Mouse (Mus musculus): Measurements from ENCODE around the gene Adipor2. TPM values are rescaled to one million over a fixed set of nuclear protein-coding genes. Genes with fewer than 3 reads are reported as not detected.
"Not testable (repeated sequence)": the region's sequence is repeated elsewhere in the genome, so short reads cannot be mapped to it uniquely, and the experiment has no call there.

Adipor2 gene
- polyA plus RNA-seq, 1 experiment from 2014 or later = 31.5 TPM

DNA sequence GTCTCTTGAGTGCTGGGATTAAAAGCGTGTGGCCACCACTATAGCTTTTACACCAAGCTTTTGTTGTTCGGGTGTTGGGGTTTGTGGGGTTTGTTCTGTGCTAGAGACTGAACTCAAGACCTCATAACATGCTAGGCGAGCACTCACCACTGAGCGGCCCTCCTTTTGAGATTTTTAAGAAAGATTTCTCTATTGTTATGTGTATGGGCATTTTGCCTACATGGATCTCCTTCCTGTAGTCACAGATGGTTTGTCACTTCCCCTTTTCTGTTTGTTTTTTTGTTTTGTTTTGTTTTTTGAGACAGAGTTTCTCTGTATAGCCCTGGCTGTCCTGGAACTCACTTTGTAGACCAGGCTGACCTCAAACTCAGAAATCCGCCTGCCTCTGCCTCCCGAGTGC lies 57.3 kb downstream of the Adipor2 start:
- not testable (repeated sequence) for H3K27ac ChIP-seq; ATAC-seq (ENCODE audit: low FRiP score); H3K9ac ChIP-seq; H3K27me3 ChIP-seq; H3K9me3 ChIP-seq; H3K4me1 ChIP-seq; H3K4me3 ChIP-seq (replicated peaks); H3K4me2 ChIP-seq
- H3K36me3 ChIP-seq (replicated peaks) = peaks cover 75% of the 10 kb centered on the region
- 87% methylated on average over 6 of the region's 6 CpGs for WGBS

GRCm38 (mm10) chr6:119358020-119358571 lies 59.4 kb downstream of the Adipor2 start:
- no peak for ATAC-seq (ENCODE audit: low FRiP score)
- Histone ChIP-seq H3K4me3 (replicated peaks) (no peak overlapping the region), H3K27ac (no peak overlapping the region), H3K4me1 (no peaks in the 10 kb centered on the region), H3K9me3 (no peaks in the 10 kb centered on the region), H3K9ac (no peak overlapping the region), H3K36me3 (replicated peaks) (peaks cover 89% of the 10 kb centered on the region), H3K4me2 (no peak overlapping the region), H3K27me3 (no peaks in the 10 kb centered on the region)
- 86% methylated on average over 8 of the region's 8 CpGs for WGBS

DNA sequence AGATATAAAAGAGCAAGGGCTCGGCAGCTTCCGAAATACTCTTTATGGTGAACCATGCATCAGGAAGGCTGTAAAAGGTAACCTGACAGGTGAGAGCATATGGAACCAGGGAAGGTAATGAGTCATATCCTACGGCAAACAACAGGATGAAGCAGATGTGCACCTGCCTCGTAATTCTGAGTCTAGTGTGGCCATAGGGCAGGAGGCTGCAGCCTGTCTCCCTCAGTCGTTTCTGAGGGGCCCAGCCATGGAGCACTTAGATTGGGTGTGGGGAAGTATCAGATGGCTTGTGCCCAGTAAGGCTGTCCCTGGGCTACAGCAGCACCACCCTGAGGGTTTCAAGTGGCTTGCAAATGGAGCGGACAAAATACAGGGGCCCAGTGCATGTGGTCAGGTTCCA lies 65.0 kb downstream of the Adipor2 start:
- peaks cover 50% of the 10 kb centered on the region for H3K36me3 ChIP-seq (replicated peaks)
- WGBS = 88% methylated on average over 6 of the region's 6 CpGs
- H3K9me3 ChIP-seq = no peaks in the 10 kb centered on the region
- H3K4me3 ChIP-seq (replicated peaks) = no peak overlapping the region
- H3K27ac ChIP-seq = no peak overlapping the region
- H3K9ac ChIP-seq = no peak overlapping the region
- no peak for ATAC-seq (ENCODE audit: low FRiP score)
- H3K4me2 ChIP-seq = no peak overlapping the region
- H3K4me1 ChIP-seq = peaks cover 7% of the 10 kb centered on the region; the same call in 1 of the 2 replicates
- H3K27me3 ChIP-seq = no peaks in the 10 kb centered on the region

DNA sequence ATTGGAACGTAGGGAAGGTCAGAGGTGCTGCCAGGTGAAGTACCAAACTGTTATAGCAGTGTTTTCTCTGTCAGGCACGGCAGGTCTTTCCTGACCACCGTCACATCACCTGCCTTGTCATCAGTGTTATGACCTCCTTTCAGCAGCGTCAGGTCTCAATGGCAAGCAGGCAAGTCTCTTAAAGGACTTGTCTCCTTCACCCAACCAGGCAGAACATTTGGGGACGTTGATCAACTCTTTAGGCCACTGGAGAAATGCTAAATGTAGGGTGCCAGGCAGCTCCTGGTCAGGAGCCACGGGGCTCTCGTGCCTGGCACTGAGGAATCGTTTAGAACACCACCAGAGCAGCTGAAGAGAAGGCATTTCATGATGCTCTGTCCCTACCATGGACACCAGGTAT lies 65.8 kb downstream of the Adipor2 start:
- 77% methylated on average over 8 of the region's 8 CpGs for WGBS
- H3K27me3 ChIP-seq = no peaks in the 10 kb centered on the region
- H3K9me3 ChIP-seq = no peaks in the 10 kb centered on the region
- H3K9ac ChIP-seq = no peak overlapping the region
- H3K4me2 ChIP-seq = no peak overlapping the region
- no peak overlapping the region for H3K27ac ChIP-seq
- peaks cover 44% of the 10 kb centered on the region for H3K36me3 ChIP-seq (replicated peaks)
- H3K4me3 ChIP-seq (replicated peaks) = no peak overlapping the region
- ATAC-seq (ENCODE audit: low FRiP score) = no peak
- H3K4me1 ChIP-seq = peaks cover 7% of the 10 kb centered on the region; the same call in 1 of the 2 replicates

- no peak overlapping the region for H3K9ac ChIP-seq
Observed at GRCm38 (mm10) chr6:119350703-119351198, 66.8 kb downstream of the Adipor2 start.

GRCm38 (mm10) chr6:119348234-119348633 lies 69.3 kb downstream of the Adipor2 start:
- Histone ChIP-seq H3K4me1 (peaks cover 7% of the 10 kb centered on the region; the same call in 1 of the 2 replicates), H3K4me2 (no peak overlapping the region), H3K36me3 (replicated peaks) (peaks cover 10% of the 10 kb centered on the region), H3K27ac (no peak overlapping the region), H3K4me3 (replicated peaks) (no peak overlapping the region), H3K9me3 (no peaks in the 10 kb centered on the region), H3K9ac (no peak overlapping the region), H3K27me3 (no peaks in the 10 kb centered on the region)
- ATAC-seq (ENCODE audit: low FRiP score) = peak; percentile 45
- 3% methylated on average over 1 of the region's 1 CpGs for WGBS

More at GRCm38 (mm10) chr6:119350703-119351198, 66.8 kb downstream of the Adipor2 start:
- no peak overlapping the region for H3K4me2 ChIP-seq
- peaks cover 7% of the 10 kb centered on the region; the same call in 1 of the 2 replicates for H3K4me1 ChIP-seq
- no peak overlapping the region for H3K4me3 ChIP-seq (replicated peaks)
- H3K27ac ChIP-seq = 0 out of 2 replicates have a peak overlapping the region, but pooled peaks have one; percentile 50
- H3K9me3 ChIP-seq = no peaks in the 10 kb centered on the region
- peaks cover 35% of the 10 kb centered on the region for H3K36me3 ChIP-seq (replicated peaks)
- 78% methylated on average over 9 of the region's 9 CpGs for WGBS
- ATAC-seq (ENCODE audit: low FRiP score) = no peak
- no peaks in the 10 kb centered on the region for H3K27me3 ChIP-seq

DNA sequence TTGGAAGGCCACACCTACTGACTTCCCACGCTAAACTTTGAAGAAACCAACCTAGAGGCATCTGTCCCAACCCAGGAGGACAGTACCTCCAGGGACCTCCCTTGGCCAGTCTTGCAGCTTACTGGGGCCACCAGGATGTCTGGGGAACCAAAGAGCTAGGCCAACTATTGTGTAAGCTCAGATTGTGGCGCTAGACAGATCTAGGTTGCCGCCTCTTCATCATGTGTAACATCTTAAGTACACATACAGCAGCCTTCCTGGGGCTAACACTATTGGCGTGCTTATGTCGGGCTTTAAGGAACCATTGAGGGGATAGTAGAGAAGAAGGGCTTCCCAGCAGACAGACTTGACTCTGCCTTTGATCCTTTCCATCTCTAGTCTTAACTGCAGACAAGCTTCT lies 69.7 kb downstream of the Adipor2 start:
- WGBS = 79% methylated on average over 5 of the region's 5 CpGs
- no peak for ATAC-seq (ENCODE audit: low FRiP score)
- H3K4me2 ChIP-seq = no peak overlapping the region
- H3K4me3 ChIP-seq (replicated peaks) = no peak overlapping the region
- no peaks in the 10 kb centered on the region for H3K9me3 ChIP-seq
- H3K9ac ChIP-seq = no peak overlapping the region
- H3K27me3 ChIP-seq = no peaks in the 10 kb centered on the region
- peaks cover 8% of the 10 kb centered on the region; the same call in 1 of the 2 replicates for H3K36me3 ChIP-seq (replicated peaks)
- peaks cover 7% of the 10 kb centered on the region; the same call in 1 of the 2 replicates for H3K4me1 ChIP-seq
- H3K27ac ChIP-seq = no peak overlapping the region

GRCm38 (mm10) chr6:119346257-119346656 lies 71.2 kb downstream of the Adipor2 start:
- Histone ChIP-seq H3K27ac (0 out of 2 replicates have a peak overlapping the region, but pooled peaks have one; percentile 13), H3K9me3 (no peaks in the 10 kb centered on the region), H3K27me3 (no peaks in the 10 kb centered on the region), H3K9ac (no peak overlapping the region), H3K4me2 (no peak overlapping the region), H3K4me1 (peaks cover 7% of the 10 kb centered on the region; the same call in 1 of the 2 replicates), H3K36me3 (replicated peaks) (no peaks in the 10 kb centered on the region), H3K4me3 (replicated peaks) (no peak overlapping the region)
- no peak for ATAC-seq (ENCODE audit: low FRiP score)
- 66% methylated on average over 10 of the region's 10 CpGs for WGBS

DNA sequence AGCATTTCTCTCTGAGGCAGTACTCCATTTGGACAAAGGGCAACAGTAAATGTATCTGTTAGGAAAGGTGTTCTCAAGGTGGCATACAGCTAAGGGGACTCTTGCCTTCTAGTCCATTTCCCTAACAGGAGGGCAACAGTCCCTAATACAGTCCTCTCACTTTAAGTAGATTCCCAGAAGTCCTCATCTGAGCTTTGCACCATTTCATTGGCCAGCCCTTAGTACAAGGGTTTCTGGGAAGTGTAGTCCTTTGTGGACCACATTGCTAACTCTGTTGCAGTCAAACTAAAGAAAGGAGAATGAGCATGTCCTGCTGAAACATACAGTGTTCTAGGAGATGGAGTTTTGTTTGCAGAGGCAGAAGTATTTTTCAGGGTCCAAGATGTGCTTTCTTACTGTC lies 76.1 kb downstream of the Adipor2 start:
- H3K4me3 ChIP-seq (replicated peaks) = no peak overlapping the region
- no peaks in the 10 kb centered on the region for H3K9me3 ChIP-seq
- H3K36me3 ChIP-seq (replicated peaks) = no peaks in the 10 kb centered on the region
- no peak overlapping the region for H3K27ac ChIP-seq
- peak; percentile 88 for ATAC-seq (ENCODE audit: low FRiP score)
- peaks cover 9% of the 10 kb centered on the region for H3K4me1 ChIP-seq
- no peak overlapping the region for H3K9ac ChIP-seq
- H3K27me3 ChIP-seq = 0 out of 2 replicates have a peak, but pooled peaks cover 7% of the 10 kb centered on the region
- H3K4me2 ChIP-seq = no peak overlapping the region

DNA sequence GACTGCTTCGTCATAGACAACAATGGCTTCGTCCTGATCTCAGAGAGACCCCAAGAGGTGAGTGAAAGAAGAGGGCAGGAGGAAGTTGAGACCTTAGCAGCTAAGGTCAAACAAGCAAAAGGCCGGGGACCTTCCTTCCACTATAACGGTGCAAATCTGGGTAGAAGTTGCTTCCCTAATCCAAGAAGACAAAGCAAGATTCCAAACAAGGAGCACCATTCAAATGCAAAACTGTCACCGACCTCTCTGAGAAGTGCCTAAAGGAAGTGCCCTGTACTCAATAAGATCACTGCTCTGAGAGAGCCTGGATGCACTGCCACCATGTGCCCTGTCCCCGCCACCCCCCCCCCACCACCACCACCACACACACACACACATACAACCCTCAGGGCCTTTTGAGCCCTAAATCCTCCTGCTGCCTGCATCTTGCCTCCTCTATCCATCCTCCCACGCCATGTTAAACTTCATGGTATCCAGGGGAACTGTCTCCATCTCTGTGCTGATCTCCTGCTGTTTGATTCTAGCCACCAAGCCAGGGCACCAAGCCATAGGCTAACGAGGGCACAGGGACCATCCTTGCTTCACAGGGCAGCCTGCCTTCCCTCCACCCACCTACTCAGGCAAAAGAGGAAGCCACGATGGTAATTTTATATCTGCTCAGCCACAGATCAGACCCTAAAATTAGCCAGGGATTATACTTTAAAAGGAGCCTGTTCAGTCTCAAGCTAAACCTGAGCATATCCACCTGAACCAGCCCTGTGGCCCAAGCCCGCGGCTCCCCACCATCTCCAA lies 79.2 kb downstream of the Adipor2 start:
- no peaks in the 10 kb centered on the region for H3K36me3 ChIP-seq (replicated peaks)
- H3K9ac ChIP-seq = no peak overlapping the region
- H3K9me3 ChIP-seq = no peaks in the 10 kb centered on the region
- no peak overlapping the region for H3K4me2 ChIP-seq
- ATAC-seq (ENCODE audit: low FRiP score) = no peak
- H3K27me3 ChIP-seq = peaks cover 16% of the 10 kb centered on the region
- peaks cover 11% of the 10 kb centered on the region for H3K4me1 ChIP-seq
- H3K27ac ChIP-seq = no peak overlapping the region
- 25% methylated on average over 10 of the region's 11 CpGs for WGBS
- H3K4me3 ChIP-seq (replicated peaks) = no peak overlapping the region

DNA sequence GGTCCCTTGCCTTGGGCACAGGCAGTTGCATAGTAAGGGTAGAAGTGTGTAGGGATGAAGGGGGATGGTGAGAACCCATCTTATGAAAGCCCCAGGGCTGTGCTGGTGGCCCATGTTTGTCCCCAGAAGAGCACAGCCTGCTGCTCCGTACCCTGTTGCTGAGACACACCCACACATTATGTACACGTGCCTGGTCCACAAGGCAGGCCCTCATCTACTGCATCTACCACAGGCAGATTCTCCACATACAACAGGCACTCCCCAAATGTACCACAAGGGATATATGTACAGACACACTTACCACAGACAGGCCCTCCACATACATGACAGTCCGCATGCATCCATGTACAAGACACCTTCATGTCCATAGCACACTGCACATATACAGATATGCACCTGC lies 80.2 kb downstream of the Adipor2 start:
- ATAC-seq (ENCODE audit: low FRiP score) = no peak
- Histone ChIP-seq H3K9ac (no peak overlapping the region), H3K4me1 (peaks cover 13% of the 10 kb centered on the region), H3K9me3 (no peaks in the 10 kb centered on the region), H3K36me3 (replicated peaks) (no peaks in the 10 kb centered on the region), H3K27me3 (peaks cover 26% of the 10 kb centered on the region), H3K4me2 (no peak overlapping the region), H3K27ac (no peak overlapping the region), H3K4me3 (replicated peaks) (no peak overlapping the region)
- WGBS = 70% methylated on average over 3 of the region's 3 CpGs

GRCm38 (mm10) chr6:119336124-119336523 lies 81.4 kb downstream of the Adipor2 start:
- no peaks in the 10 kb centered on the region for H3K9me3 ChIP-seq
- no peak overlapping the region for H3K4me2 ChIP-seq
- no peak for ATAC-seq (ENCODE audit: low FRiP score)
- H3K9ac ChIP-seq = no peak overlapping the region
- H3K4me1 ChIP-seq = peaks cover 14% of the 10 kb centered on the region
- peaks cover 38% of the 10 kb centered on the region for H3K27me3 ChIP-seq
- H3K4me3 ChIP-seq (replicated peaks) = no peak overlapping the region
- H3K36me3 ChIP-seq (replicated peaks) = no peaks in the 10 kb centered on the region
- WGBS = 83% methylated on average over 7 of the region's 7 CpGs
- H3K27ac ChIP-seq = no peak overlapping the region
